Mouse (Mus musculus): Measurements from ENCODE around the gene Morn4. TPM values are rescaled to one million over a fixed set of nuclear protein-coding genes. Genes with fewer than 3 reads are reported as not detected.

Morn4 gene
- polyA plus RNA-seq, 1 experiment from 2014 or later: 154 TPM

DNA sequence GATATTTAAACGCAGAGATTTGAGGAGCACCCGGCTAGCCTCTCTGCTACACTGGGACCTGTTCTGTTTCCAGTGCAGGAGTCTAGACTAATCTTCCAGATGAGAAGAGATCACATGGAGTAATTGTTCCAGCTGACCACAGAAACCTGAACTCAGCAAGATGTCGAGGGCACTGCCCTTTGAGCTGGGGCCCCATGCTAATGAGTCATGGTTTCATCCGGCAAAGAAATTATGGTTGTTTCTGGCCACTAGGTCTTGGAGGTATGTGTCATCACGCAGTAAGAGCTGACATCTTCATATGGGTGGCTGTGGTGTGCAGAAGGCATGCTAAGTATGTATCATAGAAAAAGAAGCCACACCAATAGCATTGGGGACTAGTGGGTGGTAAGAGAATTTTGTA, 6.2 kb downstream of the Morn4 start:
- H3K27ac ChIP-seq: no peak overlapping the region
- WGBS: 81% methylated on average over 5 of the region's 5 CpGs
- H3K4me3 ChIP-seq: no peak overlapping the region
- no peak overlapping the region for H3K9ac ChIP-seq
- peaks cover 5% of the 10 kb centered on the region for H3K4me1 ChIP-seq
- ATAC-seq (replicated peaks): no peak
- H3K36me3 ChIP-seq (replicated peaks): peaks cover 20% of the 10 kb centered on the region
- no peaks in the 10 kb centered on the region for H3K9me3 ChIP-seq
- no peaks in the 10 kb centered on the region for H3K27me3 ChIP-seq (replicated peaks)
- H3K4me2 ChIP-seq: no peak overlapping the region

GRCm38 (mm10) chr19:42079006-42079405, 7.2 kb downstream of the Morn4 start:
- no peak overlapping the region for H3K4me2 ChIP-seq
- H3K9me3 ChIP-seq: no peaks in the 10 kb centered on the region
- H3K4me1 ChIP-seq: no peaks in the 10 kb centered on the region
- no peak overlapping the region for H3K4me3 ChIP-seq
- ATAC-seq (replicated peaks): no peak
- 95% methylated on average over 12 of the region's 12 CpGs for WGBS
- no peaks in the 10 kb centered on the region for H3K27me3 ChIP-seq (replicated peaks)
- H3K27ac ChIP-seq: no peak overlapping the region
- peaks cover 20% of the 10 kb centered on the region for H3K36me3 ChIP-seq (replicated peaks)
- H3K9ac ChIP-seq: no peak overlapping the region

GRCm38 (mm10) chr19:42078566-42078965, 7.6 kb downstream of the Morn4 start:
- peaks cover 20% of the 10 kb centered on the region for H3K36me3 ChIP-seq (replicated peaks)
- H3K27me3 ChIP-seq (replicated peaks): no peaks in the 10 kb centered on the region
- no peaks in the 10 kb centered on the region for H3K9me3 ChIP-seq
- H3K4me3 ChIP-seq: no peak overlapping the region
- no peak overlapping the region for H3K9ac ChIP-seq
- no peak for ATAC-seq (replicated peaks)
- H3K4me2 ChIP-seq: no peak overlapping the region
- H3K4me1 ChIP-seq: no peaks in the 10 kb centered on the region
- 97% methylated on average over 8 of the region's 8 CpGs for WGBS
- H3K27ac ChIP-seq: no peak overlapping the region

GRCm38 (mm10) chr19:42075992-42076391, 10.2 kb downstream of the Morn4 start:
- Histone ChIP-seq H3K27ac (no peak overlapping the region), H3K4me1 (no peaks in the 10 kb centered on the region), H3K9ac (no peak overlapping the region), H3K36me3 (replicated peaks) (peaks cover 20% of the 10 kb centered on the region), H3K4me2 (no peak overlapping the region), H3K27me3 (replicated peaks) (no peaks in the 10 kb centered on the region), H3K4me3 (no peak overlapping the region), H3K9me3 (no peaks in the 10 kb centered on the region)
- no peak for ATAC-seq (replicated peaks)
- WGBS: 85% methylated on average over 16 of the region's 16 CpGs

DNA sequence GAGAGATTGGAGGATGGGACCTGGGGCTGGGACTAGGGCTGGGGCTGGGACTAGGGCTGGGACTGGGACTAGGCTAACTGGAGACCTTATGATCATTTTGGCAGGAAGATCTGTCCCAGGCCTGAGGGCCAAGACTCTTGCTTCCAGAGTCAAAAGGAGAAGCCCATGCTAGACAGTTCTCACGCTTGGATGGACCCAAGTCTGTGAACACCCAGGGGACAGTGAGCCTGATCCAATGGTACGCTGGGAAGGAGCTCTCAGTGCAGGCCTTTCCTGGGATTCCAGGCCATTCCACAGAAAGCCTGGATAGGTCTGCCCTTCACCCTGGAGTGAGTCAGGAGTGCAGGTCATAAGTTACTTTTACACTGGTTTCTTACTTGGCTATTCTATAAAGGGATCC, 11.1 kb downstream of the Morn4 start:
- WGBS: 85% methylated on average over 2 of the region's 2 CpGs
- Histone ChIP-seq H3K9ac (no peak overlapping the region), H3K4me2 (no peak overlapping the region), H3K4me1 (no peaks in the 10 kb centered on the region), H3K9me3 (no peaks in the 10 kb centered on the region), H3K4me3 (no peak overlapping the region), H3K27me3 (replicated peaks) (no peaks in the 10 kb centered on the region), H3K27ac (no peak overlapping the region), H3K36me3 (replicated peaks) (peaks cover 20% of the 10 kb centered on the region)
- no peak for ATAC-seq (replicated peaks)

GRCm38 (mm10) chr19:42072802-42073201, 13.4 kb downstream of the Morn4 start:
- Histone ChIP-seq H3K27me3 (replicated peaks) (no peaks in the 10 kb centered on the region), H3K36me3 (replicated peaks) (peaks cover 16% of the 10 kb centered on the region), H3K4me2 (no peak overlapping the region), H3K9me3 (no peaks in the 10 kb centered on the region), H3K4me3 (no peak overlapping the region), H3K4me1 (no peaks in the 10 kb centered on the region), H3K9ac (no peak overlapping the region), H3K27ac (no peak overlapping the region)
- no peak for ATAC-seq (replicated peaks)
- WGBS: 82% methylated on average over 7 of the region's 7 CpGs

- Histone ChIP-seq H3K4me1 (no peaks in the 10 kb centered on the region), H3K4me2 (no peak overlapping the region), H3K4me3 (no peak overlapping the region), H3K9me3 (no peaks in the 10 kb centered on the region), H3K9ac (no peak overlapping the region), H3K36me3 (replicated peaks) (peaks cover 12% of the 10 kb centered on the region; the same call in 1 of the 2 replicates), H3K27me3 (replicated peaks) (no peaks in the 10 kb centered on the region), H3K27ac (no peak overlapping the region)
- 84% methylated on average over 15 of the region's 15 CpGs for WGBS
- ATAC-seq (replicated peaks): no peak
Measured at GRCm38 (mm10) chr19:42071886-42072608, 14.1 kb downstream of the Morn4 start.

GRCm38 (mm10) chr19:42071221-42071620, 14.9 kb downstream of the Morn4 start:
- Histone ChIP-seq H3K27ac (no peak overlapping the region), H3K36me3 (replicated peaks) (peaks cover 7% of the 10 kb centered on the region; the same call in 1 of the 2 replicates), H3K4me3 (no peak overlapping the region), H3K27me3 (replicated peaks) (no peaks in the 10 kb centered on the region), H3K4me1 (no peaks in the 10 kb centered on the region), H3K4me2 (no peak overlapping the region), H3K9me3 (no peaks in the 10 kb centered on the region), H3K9ac (no peak overlapping the region)
- ATAC-seq (replicated peaks): no peak
- WGBS: 77% methylated on average over 7 of the region's 7 CpGs

GRCm38 (mm10) chr19:42069241-42069525, 17.0 kb downstream of the Morn4 start:
- no peak overlapping the region for H3K27ac ChIP-seq
- no peaks in the 10 kb centered on the region for H3K27me3 ChIP-seq (replicated peaks)
- no peaks in the 10 kb centered on the region for H3K4me1 ChIP-seq
- H3K9me3 ChIP-seq: no peaks in the 10 kb centered on the region
- no peak for ATAC-seq (replicated peaks)
- 51% methylated on average over 6 of the region's 6 CpGs for WGBS
- no peak overlapping the region for H3K4me2 ChIP-seq
- H3K9ac ChIP-seq: no peak overlapping the region
- no peak overlapping the region for H3K4me3 ChIP-seq
- H3K36me3 ChIP-seq (replicated peaks): no peaks in the 10 kb centered on the region; the same call in 1 of the 2 replicates

GRCm38 (mm10) chr19:42068441-42069240, 17.5 kb downstream of the Morn4 start:
- no peak for ATAC-seq (replicated peaks)
- H3K4me2 ChIP-seq: no peak overlapping the region
- H3K9me3 ChIP-seq: no peaks in the 10 kb centered on the region

DNA sequence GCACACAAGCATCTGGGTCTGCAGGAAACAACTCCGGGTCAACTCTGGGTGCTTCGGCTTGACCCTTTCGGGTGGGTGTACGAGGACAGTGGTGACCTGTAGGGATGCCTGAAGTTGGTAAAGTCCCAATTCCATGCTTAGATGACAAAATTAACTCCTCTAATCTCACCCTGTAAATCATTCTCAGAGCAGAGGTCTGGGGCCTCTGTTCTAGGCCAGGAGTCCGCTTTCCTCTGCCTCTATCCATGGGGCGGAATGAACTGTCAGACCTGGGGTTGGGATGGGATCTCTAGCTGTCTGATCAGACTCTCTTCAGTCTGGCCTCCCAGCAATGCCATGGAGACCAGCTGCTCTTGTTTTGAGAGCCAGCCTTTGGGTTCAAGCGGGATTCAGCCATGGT, 24.7 kb downstream of the Morn4 start:
- ATAC-seq (replicated peaks): no peak
- no peak overlapping the region for H3K4me2 ChIP-seq
- no peaks in the 10 kb centered on the region for H3K27me3 ChIP-seq (replicated peaks)
- no peaks in the 10 kb centered on the region for H3K4me1 ChIP-seq
- no peaks in the 10 kb centered on the region for H3K9me3 ChIP-seq
- no peak overlapping the region for H3K4me3 ChIP-seq
- 90% methylated on average over 7 of the region's 7 CpGs for WGBS
- no peak overlapping the region for H3K27ac ChIP-seq
- H3K9ac ChIP-seq: no peak overlapping the region
- H3K36me3 ChIP-seq (replicated peaks): no peaks in the 10 kb centered on the region

More at GRCm38 (mm10) chr19:42068441-42069240, 17.5 kb downstream of the Morn4 start:
- no peak overlapping the region for H3K27ac ChIP-seq
- H3K27me3 ChIP-seq (replicated peaks): no peaks in the 10 kb centered on the region
- H3K36me3 ChIP-seq (replicated peaks): no peaks in the 10 kb centered on the region; the same call in 1 of the 2 replicates
- H3K4me3 ChIP-seq: no peak overlapping the region
- H3K4me1 ChIP-seq: no peaks in the 10 kb centered on the region
- H3K9ac ChIP-seq: no peak overlapping the region
- 85% methylated on average over 11 of the region's 11 CpGs for WGBS

GRCm38 (mm10) chr19:42058426-42058825, 27.7 kb downstream of the Morn4 start:
- Histone ChIP-seq H3K9me3 (no peaks in the 10 kb centered on the region), H3K9ac (no peak overlapping the region), H3K4me3 (no peak overlapping the region), H3K27me3 (replicated peaks) (no peaks in the 10 kb centered on the region), H3K4me2 (no peak overlapping the region), H3K4me1 (no peaks in the 10 kb centered on the region), H3K27ac (no peak overlapping the region), H3K36me3 (replicated peaks) (no peaks in the 10 kb centered on the region)
- 78% methylated on average over 7 of the region's 7 CpGs for WGBS
- no peak for ATAC-seq (replicated peaks)

Data from midbrain, embryonic 15.5 days (tissue).